Mouse (Mus musculus) heart, embryonic 14.5 days (tissue): ENCODE results near the gene Arl9. TPM values are rescaled to one million over a fixed set of nuclear protein-coding genes. Genes with fewer than 3 reads are reported as not detected.

ENCODE experiments used
- ATAC-seq: fragments of 200-750 bp; cut with Nextera tagmentation; 2 replicates; pipeline ENCODE4 v1.8.0; 2017; ENCODE audit warnings: low read depth, moderate TSS enrichment; ENCODE audit not compliant: insufficient number of reproducible peaks, insufficient read depth, low FRiP score
- H3K27ac ChIP-seq, 2 experiments: fragments of 200-500 bp in 1 of 2; fragments of 300-500 bp in 1 of 2; sonication (generic) in 1 of 2; replicated peaks in 1 of 2; 2 replicates each; pipeline ENCODE4 v1.5.1; 2012 to 2014; ENCODE audit warnings: low read depth in 2 of 2, low read length in 2 of 2, control low read depth in 1 of 2, mild to moderate bottlenecking in 1 of 2, mixed read lengths in 1 of 2; ENCODE audit not compliant: control insufficient read depth in 1 of 2, insufficient read depth in 1 of 2
- H3K27me3 ChIP-seq: fragments of 300-500 bp; sonication (generic); 2 replicates; pipeline ENCODE4 v1.6.1; 2014; ENCODE audit warnings: mild to moderate bottlenecking, low read length, control low read depth; ENCODE audit not compliant: control insufficient read depth, insufficient read depth
- H3K36me3 ChIP-seq: fragments of 300-500 bp; sonication (generic); 2 replicates; pipeline ENCODE4 v1.6.1; 2014; ENCODE audit warnings: mild to moderate bottlenecking, control low read depth, low read length, mixed read lengths; ENCODE audit not compliant: control insufficient read depth, insufficient read depth
- H3K4me1 ChIP-seq, 2 experiments: fragments of 200-500 bp in 1 of 2; fragments of 300-500 bp in 1 of 2; sonication (generic) in 1 of 2; 2 replicates each; pipeline ENCODE4 v1.6.1; 2012 to 2014; ENCODE audit warnings: low read length in 2 of 2, control low read depth in 1 of 2, mixed read lengths in 1 of 2; ENCODE audit not compliant: control insufficient read depth in 2 of 2, insufficient read depth in 2 of 2
- H3K4me2 ChIP-seq: fragments of 300-500 bp; sonication (generic); 2 replicates; pipeline ENCODE4 v1.6.1; 2014; ENCODE audit warnings: mild to moderate bottlenecking, low read length
- H3K4me3 ChIP-seq, 2 experiments: fragments of 200-500 bp in 1 of 2; fragments of 300-500 bp in 1 of 2; sonication (generic) in 1 of 2; 2 replicates each; pipeline ENCODE4 v1.5.1; 2012 to 2014; ENCODE audit warnings: low read length in 2 of 2, mild to moderate bottlenecking in 2 of 2, control low read depth in 1 of 2, low read depth in 1 of 2, moderate library complexity in 1 of 2; ENCODE audit not compliant: control insufficient read depth in 1 of 2, insufficient read depth in 1 of 2
- H3K9ac ChIP-seq: fragments of 300-500 bp; sonication (generic); 2 replicates; pipeline ENCODE4 v1.6.1; 2014; ENCODE audit warnings: mild to moderate bottlenecking, low read length
- H3K9me3 ChIP-seq: fragments of 300-500 bp; sonication (generic); 2 replicates; pipeline ENCODE4 v1.6.1; 2016; ENCODE audit warnings: low read length, control low read depth; ENCODE audit not compliant: control insufficient read depth
- WGBS: fragments of 180-500 bp; shearing (Covaris S2); extraction: QIAGEN DNeasy Blood & Tissue Kit; methylation state at CpG from one replicate; pipeline ENCODE4 v1.1.7; 2014; 5-methylcytosine and 5-hydroxymethylcytosine counted together
- polyA plus RNA-seq: library from polyadenylated mRNA; unstranded; fragments of >200 nt; fragmentation: Nextera tagmentation; extraction: Ambion mirVana; gene quantifications from 2 replicates; pipeline ENCODE4 v1.2.1, GENCODE M21; 2014

Gene Arl9
- polyA plus RNA-seq, 1 experiment from 2014 or later = not detected

DNA sequence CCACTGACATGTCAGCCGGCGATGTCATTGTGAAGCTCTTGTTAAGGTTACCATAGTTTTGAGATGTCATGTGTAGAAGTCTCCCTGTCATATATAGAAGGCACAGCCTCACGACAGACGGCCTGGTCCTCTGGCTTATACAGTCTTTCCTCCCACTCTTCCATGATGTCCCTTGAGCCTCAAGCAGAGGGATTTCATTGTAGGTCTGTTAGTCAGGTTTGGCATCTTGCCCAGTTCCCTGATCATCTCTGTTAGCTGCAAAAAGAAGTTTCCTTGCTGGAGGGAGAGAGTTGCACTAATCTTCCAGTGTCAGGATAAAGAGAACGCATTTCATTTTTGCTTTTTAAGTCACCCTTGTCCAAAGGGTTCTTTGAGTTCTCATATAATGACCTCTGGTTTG is 48.8 kb downstream of the Arl9 start:
- Histone ChIP-seq H3K27ac (no peak overlapping the region), H3K4me1 (no peaks in the 10 kb centered on the region), H3K4me3 (no peak overlapping the region), H3K9me3 (peaks cover 7% of the 10 kb centered on the region), H3K4me2 (no peak overlapping the region), H3K9ac (no peak overlapping the region), H3K36me3 (no peaks in the 10 kb centered on the region), H3K27me3 (no peaks in the 10 kb centered on the region)
- ATAC-seq = no peak
- WGBS = 75% methylated on average over 5 of the region's 5 CpGs

DNA sequence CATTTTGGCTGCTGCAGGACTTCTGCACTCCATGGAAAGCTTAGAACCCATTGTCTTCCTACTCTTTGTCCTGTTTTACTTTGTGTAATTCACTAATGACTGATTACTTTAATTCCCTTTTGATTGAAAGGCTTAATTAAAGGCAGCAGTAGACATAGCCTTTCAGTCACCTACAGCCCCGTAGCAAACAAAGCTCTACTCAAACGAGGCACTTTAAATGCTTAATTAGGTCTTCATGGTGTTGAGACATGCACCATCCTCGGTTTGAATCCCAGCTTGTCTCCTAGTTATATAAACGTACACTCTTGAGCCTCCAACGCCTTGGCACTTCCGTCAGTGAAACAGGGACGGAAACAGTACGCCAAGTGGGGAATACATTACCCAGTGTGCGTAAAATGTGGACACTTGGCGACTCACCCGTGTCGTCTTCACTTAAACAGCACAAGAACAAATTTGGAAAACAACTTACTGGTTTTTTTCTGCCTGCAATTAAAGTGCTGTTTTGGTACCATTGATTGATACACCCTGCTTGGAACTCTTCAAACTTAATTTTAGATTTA is 53.1 kb downstream of the Arl9 start:
- no peak overlapping the region for H3K27ac ChIP-seq
- H3K4me2 ChIP-seq = no peak overlapping the region
- no peaks in the 10 kb centered on the region for H3K36me3 ChIP-seq
- H3K9me3 ChIP-seq = peaks cover 7% of the 10 kb centered on the region
- H3K9ac ChIP-seq = no peak overlapping the region
- H3K4me1 ChIP-seq = no peaks in the 10 kb centered on the region
- ATAC-seq = no peak
- no peaks in the 10 kb centered on the region for H3K27me3 ChIP-seq
- H3K4me3 ChIP-seq = no peak overlapping the region
- 84% methylated on average over 12 of the region's 12 CpGs for WGBS

Other genes with a start within 250 kb of the Arl9 start
- 17.8 and 19.1 TPM in 2 replicates for gene Aasdh, start 98.5 kb upstream of the Arl9 start, polyA plus RNA-seq
- 231 and 234 TPM in 2 replicates for gene Paics, start 52.7 kb upstream of the Arl9 start, polyA plus RNA-seq
- 23.8 and 26.4 TPM in 2 replicates for gene Ppat, start 52.5 kb upstream of the Arl9 start, polyA plus RNA-seq
- 49.8 and 53.7 TPM in 2 replicates for gene Srp72, start 29.4 kb upstream of the Arl9 start, polyA plus RNA-seq
- not detected in 2 replicates for gene Thegl, start 12.0 kb downstream of the Arl9 start, polyA plus RNA-seq
- 30.1 and 34.0 TPM in 2 replicates for gene Hopx, start 111.1 kb downstream of the Arl9 start, polyA plus RNA-seq
- 4.7 and 5.3 TPM in 2 replicates for gene Spink2, start 207.4 kb downstream of the Arl9 start, polyA plus RNA-seq